Mouse (Mus musculus) megakaryocyte, adult 5-6 weeks (primary cell): ENCODE data around the gene Hmgb3. TPM values are rescaled to one million over a fixed set of nuclear protein-coding genes. Genes with fewer than 3 reads are reported as not detected.
A peak's percentile ranks its signal among the peaks of the same experiment; 100 is the strongest.

Source experiments
- ATAC-seq: 2 replicates; pipeline ENCODE4 v1.8.0; 2016; ENCODE audit warnings: mild to moderate bottlenecking, inconsistent platforms; ENCODE audit not compliant: poor library complexity, severe bottlenecking
- total RNA-seq, 2 experiments: library from RNA; stranded (forward) in 1 of 2; stranded (reverse) in 1 of 2; fragments of 153-499, 151-499 nt in 1 of 2; fragments of 221-1000, 200-1000 nt in 1 of 2; gene quantifications; 2 replicates each; pipeline versions ENCODE4 v1.2.3 to v1.2.4; 2015 to 2017

Gene Hmgb3
- total RNA-seq, 2 experiments from 2014 or later, result 35.0 to 58.9 TPM

GRCm38 (mm10) chrX:71575550-71575949, 19.8 kb downstream of the Hmgb3 start:
- no peak for ATAC-seq

GRCm38 (mm10) chrX:71589181-71589580, 33.5 kb downstream of the Hmgb3 start:
- ATAC-seq, result no peak

- ATAC-seq, result peak; percentile 80
These were observed 45.4 kb downstream of the Hmgb3 start for GRCm38 (mm10) chrX:71601052-71601611.

Other genes starting within 250 kb of the Hmgb3 start
- gene Mtmr1, start 191.2 kb upstream of the Hmgb3 start, total RNA-seq (2015), result 24.5 and 25.8 TPM in 2 replicates
- 28.9 and 36.1 TPM in 2 replicates for gene Mtmr1, start 191.2 kb upstream of the Hmgb3 start, total RNA-seq (2017)
- 5.1 TPM in 2 replicates for gene Cd99l2, start 63.1 kb upstream of the Hmgb3 start, total RNA-seq (2015)
- 9.9 and 11.6 TPM in 2 replicates for gene Cd99l2, start 63.1 kb upstream of the Hmgb3 start, total RNA-seq (2017)
- gene Gpr50, start 107.7 kb downstream of the Hmgb3 start, total RNA-seq (2015), result not detected in 2 replicates
- gene Gpr50, start 107.7 kb downstream of the Hmgb3 start, total RNA-seq (2017), result not detected in 2 replicates